Mouse (Mus musculus) MEL (cell line): ENCODE results near the gene Csmd2. TPM values are rescaled to one million over a fixed set of nuclear protein-coding genes. Genes with fewer than 3 reads are reported as not detected.

ENCODE experiments used
- DNase-seq: peaks from one replicate; pipeline ENCODE4 v3.0.0; 2011; ENCODE audit warnings: low read depth, low spot score
- H3K27ac ChIP-seq: 2 replicates; pipeline ENCODE4 v1.5.1; 2012; ENCODE audit warnings: low read depth, mild to moderate bottlenecking, control low read depth, low read length, moderate library complexity; ENCODE audit not compliant: control insufficient read depth
- H3K27me3 ChIP-seq, 2 experiments: fragments of 150-350 bp in 1 of 2; sonication (generic) in 1 of 2; 2 replicates each; pipeline ENCODE4 v1.6.1; 2012; ENCODE audit warnings: low read length in 2 of 2, mild to moderate bottlenecking in 2 of 2, improper control_type of control experiment in 1 of 2, moderate library complexity in 1 of 2; ENCODE audit not compliant: insufficient read depth in 2 of 2, control insufficient read depth in 1 of 2
- H3K36me3 ChIP-seq, 2 experiments: 2 replicates each; pipeline ENCODE4 v1.6.1; 2012 to 2014; ENCODE audit warnings: low read length in 2 of 2, improper control_type of control experiment in 1 of 2, inconsistent platforms in 1 of 2, mild to moderate bottlenecking in 1 of 2; ENCODE audit not compliant: insufficient read depth in 2 of 2, control insufficient read depth in 1 of 2
- H3K4me1 ChIP-seq, 2 experiments: fragments of 150-350 bp in 1 of 2; sonication (generic) in 1 of 2; 2 replicates each; pipeline ENCODE4 v1.6.1; 2012; ENCODE audit warnings: low read length in 2 of 2, improper control_type of control experiment in 1 of 2, mild to moderate bottlenecking in 1 of 2; ENCODE audit not compliant: insufficient read depth in 2 of 2, control insufficient read depth in 1 of 2
- H3K4me3 ChIP-seq, 2 experiments: fragments of 150-350 bp in 1 of 2; sonication (generic) in 1 of 2; 2 replicates each; pipeline ENCODE4 v1.5.1; 2012; ENCODE audit warnings: low read depth in 2 of 2, low read length in 2 of 2, mild to moderate bottlenecking in 2 of 2, moderate library complexity in 2 of 2, control low read depth in 1 of 2, improper control_type of control experiment in 1 of 2; ENCODE audit not compliant: control insufficient read depth in 1 of 2, insufficient read depth in 1 of 2
- H3K79me2 ChIP-seq: 2 replicates; pipeline ENCODE4 v1.6.1; 2012; ENCODE audit warnings: mild to moderate bottlenecking, low read length, moderate library complexity; ENCODE audit not compliant: control insufficient read depth, poor library complexity, insufficient read depth
- H3K9ac ChIP-seq: 2 replicates; pipeline ENCODE4 v1.6.1; 2012; ENCODE audit warnings: low read depth, mild to moderate bottlenecking, control low read depth, low read length, moderate library complexity; ENCODE audit not compliant: control insufficient read depth, poor library complexity, severe bottlenecking
- H3K9me3 ChIP-seq: fragments of 150-350 bp; sonication (generic); replicated peaks from 2 replicates; pipeline ENCODE4 v1.6.1; 2012; ENCODE audit warnings: mild to moderate bottlenecking, low read length, improper control_type of control experiment, moderate library complexity; ENCODE audit not compliant: insufficient read depth
- CHD2 ChIP-seq: IDR thresholded peaks from 2 replicates; pipeline ENCODE4 v1.6.1; 2011; ENCODE audit warnings: low read length, improper control_type of control experiment
- CTCF ChIP-seq, 3 experiments: IDR thresholded peaks in 2 of 3; conservative IDR thresholded peaks in 1 of 3; 2 replicates each; pipeline ENCODE4 v1.5.1; 2011 to 2012; ENCODE audit warnings: low read length in 3 of 3, low read depth in 2 of 3, mild to moderate bottlenecking in 2 of 3, improper control_type of control experiment in 1 of 3, inconsistent platforms in 1 of 3, mixed read lengths in 1 of 3, moderate library complexity in 1 of 3; ENCODE audit not compliant: control insufficient read depth in 1 of 3, insufficient read depth in 1 of 3, poor library complexity in 1 of 3, severe bottlenecking in 1 of 3
- E2F4 ChIP-seq: IDR thresholded peaks from 2 replicates; pipeline ENCODE4 v1.6.1; 2011; ENCODE audit warnings: low read depth, low read length, improper control_type of control experiment, borderline replicate concordance
- GATA1 ChIP-seq: IDR thresholded peaks from 2 replicates; pipeline ENCODE4 v1.6.1; 2011; ENCODE audit warnings: low read depth, low read length, improper control_type of control experiment
- HCFC1 ChIP-seq: IDR thresholded peaks from 2 replicates; pipeline ENCODE4 v1.6.1; 2012; ENCODE audit warnings: low read depth, mild to moderate bottlenecking, inconsistent platforms, low read length, improper control_type of control experiment, moderate library complexity
- MAX ChIP-seq: IDR thresholded peaks from 2 replicates; pipeline ENCODE4 v1.6.1; 2011; ENCODE audit warnings: low read length, improper control_type of control experiment
- MXI1 ChIP-seq: IDR thresholded peaks from 2 replicates; pipeline ENCODE4 v1.6.1; 2011; ENCODE audit warnings: mild to moderate bottlenecking, low read depth, low read length, improper control_type of control experiment
- MYC ChIP-seq: IDR thresholded peaks from 2 replicates; pipeline ENCODE4 v1.6.1; 2011; ENCODE audit warnings: low read depth, mild to moderate bottlenecking, low read length, improper control_type of control experiment, moderate library complexity
- NRF1 ChIP-seq: IDR thresholded peaks from 2 replicates; pipeline ENCODE4 v1.6.1; 2014; ENCODE audit warnings: low read depth, mild to moderate bottlenecking, inconsistent platforms, low read length, improper control_type of control experiment, moderate library complexity; ENCODE audit not compliant: poor library complexity, insufficient read depth, severe bottlenecking
- POLR2A ChIP-seq, 2 experiments: IDR thresholded peaks; 2 replicates each; pipeline ENCODE4 v1.6.1; 2011 to 2012; ENCODE audit warnings: low read length in 2 of 2, mild to moderate bottlenecking in 2 of 2, control low read depth in 1 of 2, improper control_type of control experiment in 1 of 2, low read depth in 1 of 2, moderate library complexity in 1 of 2; ENCODE audit not compliant: control insufficient read depth in 1 of 2, insufficient read depth in 1 of 2, poor library complexity in 1 of 2
- POLR2AphosphoS2 ChIP-seq: IDR thresholded peaks from 2 replicates; pipeline ENCODE4 v1.6.1; 2011; ENCODE audit warnings: low read length, improper control_type of control experiment
- POLR2AphosphoS5 ChIP-seq: IDR thresholded peaks from 2 replicates; pipeline ENCODE4 v1.6.1; 2012; ENCODE audit warnings: low read depth, borderline replicate concordance, mild to moderate bottlenecking, inconsistent platforms, low read length, moderate library complexity, mixed read lengths
- RCOR1 ChIP-seq: IDR thresholded peaks from 2 replicates; pipeline ENCODE4 v1.6.1; 2012; ENCODE audit warnings: low read depth, mild to moderate bottlenecking, inconsistent platforms, low read length, improper control_type of control experiment
- TBP ChIP-seq: IDR thresholded peaks from 2 replicates; pipeline ENCODE4 v1.8.0; 2011; ENCODE audit warnings: low read depth, low read length, improper control_type of control experiment
- TCF12 ChIP-seq: IDR thresholded peaks from 2 replicates; pipeline ENCODE4 v1.6.1; 2014; ENCODE audit warnings: low read depth, mild to moderate bottlenecking, inconsistent platforms, low read length, improper control_type of control experiment, moderate library complexity
- USF1 ChIP-seq: IDR thresholded peaks from 2 replicates; pipeline ENCODE4 v1.6.1; 2014; ENCODE audit warnings: low read depth, mild to moderate bottlenecking, inconsistent platforms, low read length, improper control_type of control experiment, moderate library complexity
- USF2 ChIP-seq, 2 experiments: IDR thresholded peaks; 2 replicates each; pipeline ENCODE4 v1.6.1; 2011 to 2012; ENCODE audit warnings: improper control_type of control experiment in 2 of 2, low read length in 2 of 2, borderline replicate concordance in 1 of 2, inconsistent platforms in 1 of 2, low read depth in 1 of 2, mild to moderate bottlenecking in 1 of 2; ENCODE audit not compliant: insufficient read depth in 1 of 2
- ZC3H11A ChIP-seq: IDR thresholded peaks from 2 replicates; pipeline ENCODE4 v1.6.1; 2012; ENCODE audit warnings: low read depth, mild to moderate bottlenecking, inconsistent platforms, low read length, improper control_type of control experiment
- ZNF384 ChIP-seq: IDR thresholded peaks from 2 replicates; pipeline ENCODE4 v1.6.1; 2012; ENCODE audit warnings: low read depth, mild to moderate bottlenecking, inconsistent platforms, low read length, improper control_type of control experiment
- polyA plus RNA-seq, 2 experiments: library from polyadenylated mRNA; stranded (reverse) in 1 of 2; unstranded in 1 of 2; fragments of >175 nt in 1 of 2; fragments of >200 nt in 1 of 2; gene quantifications; 2 replicates each; pipeline versions ENCODE4 v1.2.1 to v1.2.4; 2012; ENCODE audit warnings: low replicate concordance in 2 of 2, low read depth in 1 of 2; ENCODE audit not compliant: insufficient read length in 2 of 2, insufficient read depth in 1 of 2, missing spikeins in 1 of 2
- total RNA-seq: library from RNA; depleted of rRNA; stranded (reverse); fragments of 300-350 nt; gene quantifications from 2 replicates; pipeline ENCODE4 v1.2.3, GENCODE M21; 2012

The Csmd2 gene
- total and polyA plus RNA-seq, 3 experiments, result not detected

DNA sequence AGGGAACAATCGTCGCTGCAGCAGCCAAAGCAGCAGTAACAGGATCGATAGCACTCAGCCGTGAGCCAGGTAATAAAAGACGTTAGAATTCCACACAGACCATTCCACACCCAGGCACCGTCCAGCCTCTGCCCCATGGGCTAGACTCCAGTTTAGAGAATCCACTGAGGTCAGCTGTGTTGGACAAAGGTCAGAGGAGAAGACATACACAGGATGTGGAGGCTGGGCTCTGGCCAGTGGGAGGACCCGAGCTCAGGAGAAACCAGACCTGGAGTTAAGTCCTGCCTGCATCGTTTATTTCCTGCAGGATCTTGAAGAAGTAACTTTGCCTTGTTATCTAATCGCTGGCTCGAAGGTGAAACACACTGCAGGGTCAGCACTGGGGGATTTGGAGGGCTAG, 519.2 kb downstream of the Csmd2 start:
- Histone ChIP-seq H3K4me1 (no peaks in the 10 kb centered on the region), H3K9ac (no peak overlapping the region), H3K4me3 (no peak overlapping the region), H3K79me2 (no peaks in the 10 kb centered on the region), H3K27me3 (no peaks in the 10 kb centered on the region), H3K9me3 (no peaks in the 10 kb centered on the region), H3K36me3 (no peaks in the 10 kb centered on the region), H3K27ac (no peak overlapping the region)
- no peak for TF ChIP-seq CHD2
- no peak for TF ChIP-seq MYC
- no peak for TF ChIP-seq ZNF384
- TF ChIP-seq TCF12, result no peak
- no peak for TF ChIP-seq HCFC1
- no peak for DNase-seq

- H3K36me3 ChIP-seq, result no peaks in the 10 kb centered on the region
- DNase-seq, result no peak
- no peak overlapping the region for H3K27ac ChIP-seq
- no peaks in the 10 kb centered on the region for H3K27me3 ChIP-seq
- no peak overlapping the region for H3K4me3 ChIP-seq
- no peaks in the 10 kb centered on the region for H3K4me1 ChIP-seq
- no peak for TF ChIP-seq POLR2AphosphoS2
- no peak for TF ChIP-seq POLR2AphosphoS5
- TF ChIP-seq USF1, result no peak
- TF ChIP-seq GATA1, result no peak
- no peak for TF ChIP-seq USF2 (IDR thresholded peaks at IDR 0.05; ENCODE audit: borderline replicate concordance in 1 of 2, insufficient read depth in 1 of 2, low read depth in 1 of 2, low read length in 2 of 2)
- TF ChIP-seq RCOR1, result no peak
- TF ChIP-seq ZNF384, result no peak
- TF ChIP-seq MXI1, result no peak
- no peak for TF ChIP-seq TCF12
- no peak for TF ChIP-seq CTCF (IDR thresholded peaks at IDR 0.05 in 2 of 3, conservative IDR thresholded peaks at IDR 0.05 in 1 of 3; ENCODE audit: control insufficient read depth in 1 of 3, insufficient read depth in 1 of 3, low read depth in 2 of 3, low read length in 3 of 3, poor library complexity in 1 of 3, severe bottlenecking in 1 of 3)
- no peak for TF ChIP-seq NRF1
- no peak for TF ChIP-seq E2F4
- TF ChIP-seq ZC3H11A, result no peak
- TF ChIP-seq MAX, result no peak
- TF ChIP-seq TBP, result no peak
- TF ChIP-seq POLR2A (IDR thresholded peaks at IDR 0.05; ENCODE audit: control insufficient read depth in 1 of 2, insufficient read depth in 1 of 2, low read depth in 1 of 2, low read length in 2 of 2, poor library complexity in 1 of 2), result no peak
- TF ChIP-seq, all 39 proteins: peak for 0
- Histone ChIP-seq H3K79me2 (no peaks in the 10 kb centered on the region), H3K9me3 (no peaks in the 10 kb centered on the region), H3K9ac (no peak overlapping the region)
Measured at GRCm38 (mm10) chr4:128509885-128510284, 522.2 kb downstream of the Csmd2 start.
